Mouse (Mus musculus): Measurements from ENCODE around the gene Mpv17l2. TPM values are rescaled to one million over a fixed set of nuclear protein-coding genes. Genes with fewer than 3 reads are reported as not detected.
A peak's percentile ranks its signal among the peaks of the same experiment; 100 is the strongest.

The Mpv17l2 gene
- total RNA-seq, 2 experiments from 2014 or later, result 17.6 to 111 TPM

GRCm38 (mm10) chr8:70737705-70738104, 23.0 kb downstream of the Mpv17l2 start:
- no peak for ATAC-seq (replicated peaks; ENCODE audit: low FRiP score, low TSS enrichment, poor library complexity, severe bottlenecking)

GRCm38 (mm10) chr8:70730956-70731355, 29.8 kb downstream of the Mpv17l2 start:
- ATAC-seq (replicated peaks; ENCODE audit: low FRiP score, low TSS enrichment, poor library complexity, severe bottlenecking), result 0 out of 2 replicates have a peak, but pooled peaks have one; percentile 10

- ATAC-seq (replicated peaks; ENCODE audit: low FRiP score, low TSS enrichment, poor library complexity, severe bottlenecking), result peak; percentile 73
Measured at GRCm38 (mm10) chr8:70729808-70730475, 30.8 kb downstream of the Mpv17l2 start.

GRCm38 (mm10) chr8:70726721-70727120, 34.0 kb downstream of the Mpv17l2 start:
- no peak for ATAC-seq (replicated peaks; ENCODE audit: low FRiP score, low TSS enrichment, poor library complexity, severe bottlenecking)

- no peak for ATAC-seq (replicated peaks; ENCODE audit: low FRiP score, low TSS enrichment, poor library complexity, severe bottlenecking)
Measured at GRCm38 (mm10) chr8:70725792-70726447, 34.8 kb downstream of the Mpv17l2 start.

- ATAC-seq (replicated peaks; ENCODE audit: low FRiP score, low TSS enrichment, poor library complexity, severe bottlenecking), result no peak
Measured at GRCm38 (mm10) chr8:70724216-70724615, 36.5 kb downstream of the Mpv17l2 start.

GRCm38 (mm10) chr8:70723486-70724210, 37.1 kb downstream of the Mpv17l2 start, which contains the start of gene Pde4c:
Gene Pde4c, plus strand, starts transcription at chr8:70723720.
- ATAC-seq (replicated peaks; ENCODE audit: low FRiP score, low TSS enrichment, poor library complexity, severe bottlenecking), result no peak

GRCm38 (mm10) chr8:70721601-70722000, 39.1 kb downstream of the Mpv17l2 start:
- ATAC-seq (replicated peaks; ENCODE audit: low FRiP score, low TSS enrichment, poor library complexity, severe bottlenecking), result no peak

GRCm38 (mm10) chr8:70720739-70721138, 40.0 kb downstream of the Mpv17l2 start:
- ATAC-seq (replicated peaks; ENCODE audit: low FRiP score, low TSS enrichment, poor library complexity, severe bottlenecking), result peak; percentile 57

- no peak for ATAC-seq (replicated peaks; ENCODE audit: low FRiP score, low TSS enrichment, poor library complexity, severe bottlenecking)
Measured at GRCm38 (mm10) chr8:70719796-70720270, 40.9 kb downstream of the Mpv17l2 start.

GRCm38 (mm10) chr8:70718297-70718696, 42.4 kb downstream of the Mpv17l2 start, which contains the start of gene Gm3336:
Gene Gm3336, plus strand, starts transcription at chr8:70718543.
- ATAC-seq (replicated peaks; ENCODE audit: low FRiP score, low TSS enrichment, poor library complexity, severe bottlenecking), result peak; percentile 77

- ATAC-seq (replicated peaks; ENCODE audit: low FRiP score, low TSS enrichment, poor library complexity, severe bottlenecking), result no peak
Measured at GRCm38 (mm10) chr8:70716521-70717400, 44.0 kb downstream of the Mpv17l2 start.

GRCm38 (mm10) chr8:70715086-70715485, 45.7 kb downstream of the Mpv17l2 start:
- ATAC-seq (replicated peaks; ENCODE audit: low FRiP score, low TSS enrichment, poor library complexity, severe bottlenecking), result no peak

GRCm38 (mm10) chr8:70713991-70714390, 46.8 kb downstream of the Mpv17l2 start:
- no peak for ATAC-seq (replicated peaks; ENCODE audit: low FRiP score, low TSS enrichment, poor library complexity, severe bottlenecking)

GRCm38 (mm10) chr8:70711041-70711440, 49.7 kb downstream of the Mpv17l2 start:
- no peak for ATAC-seq (replicated peaks; ENCODE audit: low FRiP score, low TSS enrichment, poor library complexity, severe bottlenecking)

- ATAC-seq (replicated peaks; ENCODE audit: low FRiP score, low TSS enrichment, poor library complexity, severe bottlenecking), result no peak
Measured at GRCm38 (mm10) chr8:70710296-70710695, 50.5 kb downstream of the Mpv17l2 start.

- no peak for ATAC-seq (replicated peaks; ENCODE audit: low FRiP score, low TSS enrichment, poor library complexity, severe bottlenecking)
Measured at GRCm38 (mm10) chr8:70709794-70710193, 51.0 kb downstream of the Mpv17l2 start.
